In genomic region chr3:121224763-121225162, GRCm38 (mm10) we compare ENCODE assay signal across 31 mouse cellular contexts. TPM values are rescaled to one million over a fixed set of nuclear protein-coding genes. Genes with fewer than 3 reads are reported as not detected.
"Had no signal": no experiment of that assay in that cellular context is flagged by ENCODE, and none has a peak within 500 bp of the region (broad histone marks: within the 10 kb centered on the region; RNA-seq: fewer than 3 reads in every experiment).

No protein-coding gene starts in this region.

- H3K4me2 ChIP-seq: heart, embryonic 11.5 days; heart, embryonic 12.5 days; heart, embryonic 13.5 days; heart, embryonic 15.5 days; hindbrain, embryonic 12.5 days; hindbrain, embryonic 13.5 days; hindbrain, embryonic 14.5 days; hindbrain, embryonic 15.5 days; intestine, embryonic 15.5 days; kidney, embryonic 15.5 days had no signal

- H3K27ac ChIP-seq: heart, embryonic 13.5 days; heart, embryonic 15.5 days; hindbrain, embryonic 10.5 days; hindbrain, embryonic 12.5 days; hindbrain, embryonic 13.5 days; hindbrain, embryonic 14.5 days; hindbrain, embryonic 15.5 days; hindbrain, postnatal 0 days; intestine, embryonic 15.5 days; kidney, embryonic 15.5 days; kidney, postnatal 0 days; layer of hippocampus, adult 2 months; left cerebral cortex, adult 2 months had no signal

- DNase-seq: heart, postnatal 14 days; heart, postnatal 36 days; heart, postnatal 4 days; kidney, adult 11 months; kidney, adult 18-20 months; kidney, adult 2 months; kidney, adult 8-10 months; kidney, adult 9 months; kidney, postnatal 10 days; kidney, postnatal 14 days; kidney, postnatal 25 days; kidney, postnatal 36 days; kidney, postnatal 4 days; layer of hippocampus, adult 9-11 months; layer of hippocampus, postnatal 36 days had no signal

- H3K9ac ChIP-seq: heart, embryonic 12.5 days; heart, embryonic 13.5 days; heart, embryonic 15.5 days; hindbrain, embryonic 12.5 days; hindbrain, embryonic 13.5 days; hindbrain, embryonic 14.5 days; hindbrain, embryonic 15.5 days; intestine, embryonic 15.5 days; kidney, embryonic 15.5 days had no signal

- H3K27me3 ChIP-seq: heart, embryonic 12.5 days; heart, embryonic 13.5 days; heart, embryonic 15.5 days; hindbrain, embryonic 12.5 days; hindbrain, embryonic 13.5 days; hindbrain, embryonic 15.5 days; intestine, embryonic 15.5 days; kidney, embryonic 15.5 days had no signal

- H3K4me3 ChIP-seq: heart, embryonic 12.5 days; heart, embryonic 13.5 days; heart, embryonic 15.5 days; hindbrain, embryonic 10.5 days; hindbrain, embryonic 12.5 days; hindbrain, embryonic 13.5 days; hindbrain, embryonic 15.5 days; intestine, embryonic 15.5 days; kidney, embryonic 15.5 days; layer of hippocampus, adult 2 months; left cerebral cortex, adult 2 months had no signal

- H3K36me3 ChIP-seq: heart, embryonic 12.5 days; heart, embryonic 13.5 days; heart, embryonic 15.5 days; hindbrain, embryonic 10.5 days; hindbrain, embryonic 12.5 days; hindbrain, embryonic 13.5 days; hindbrain, embryonic 15.5 days; intestine, embryonic 15.5 days; kidney, embryonic 15.5 days had no signal

- H3K9me3 ChIP-seq: heart, embryonic 12.5 days; heart, embryonic 13.5 days; heart, embryonic 15.5 days; hindbrain, embryonic 10.5 days; hindbrain, embryonic 12.5 days; hindbrain, embryonic 13.5 days; hindbrain, embryonic 15.5 days; intestine, embryonic 15.5 days; kidney, embryonic 15.5 days had no signal

- H3K4me1 ChIP-seq: hindbrain, embryonic 10.5 days; hindbrain, embryonic 12.5 days; hindbrain, embryonic 13.5 days; hindbrain, embryonic 15.5 days; intestine, embryonic 15.5 days; kidney, embryonic 15.5 days had no signal

RNA-seq across cellular contexts. Expression of gene Tmem56, which starts 58.1 kb away (rescaled TPM):
- polyA plus RNA-seq: inflammation-experienced regulatory T-cells, adult 6 months had no signal
